Mouse (Mus musculus) lung, adult 18-20 months (tissue): ENCODE results near the gene Pam.
"Not testable (repeated sequence)": the region's sequence is repeated elsewhere in the genome, so short reads cannot be mapped to it uniquely, and the experiment has no call there.

Experiments
- DNase-seq, 2 experiments: peaks; one replicate each; pipeline ENCODE4 v3.0.0; 2022; ENCODE audit warnings: mixed read lengths in 2 of 2

Gene Pam

DNA sequence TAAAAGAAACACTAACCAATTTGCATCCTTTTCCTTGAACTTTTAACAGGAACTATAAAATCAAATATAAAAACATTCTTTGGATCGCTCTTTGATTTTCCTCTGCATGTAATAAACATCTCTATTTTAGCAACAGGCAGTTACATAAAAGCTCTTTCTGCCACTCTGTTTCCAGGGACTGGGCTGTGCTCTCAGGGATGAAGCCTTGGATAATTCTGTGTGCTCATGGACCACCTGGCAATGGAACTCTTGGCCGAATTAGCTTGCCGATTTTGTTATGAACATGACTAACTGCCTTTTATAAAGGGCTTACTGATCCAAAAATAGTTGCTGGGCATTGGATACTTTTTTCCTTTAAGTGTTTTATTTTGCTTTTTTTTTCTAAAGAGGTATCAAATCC lies 134.8 kb downstream of the Pam start:
- no peak for DNase-seq

DNA sequence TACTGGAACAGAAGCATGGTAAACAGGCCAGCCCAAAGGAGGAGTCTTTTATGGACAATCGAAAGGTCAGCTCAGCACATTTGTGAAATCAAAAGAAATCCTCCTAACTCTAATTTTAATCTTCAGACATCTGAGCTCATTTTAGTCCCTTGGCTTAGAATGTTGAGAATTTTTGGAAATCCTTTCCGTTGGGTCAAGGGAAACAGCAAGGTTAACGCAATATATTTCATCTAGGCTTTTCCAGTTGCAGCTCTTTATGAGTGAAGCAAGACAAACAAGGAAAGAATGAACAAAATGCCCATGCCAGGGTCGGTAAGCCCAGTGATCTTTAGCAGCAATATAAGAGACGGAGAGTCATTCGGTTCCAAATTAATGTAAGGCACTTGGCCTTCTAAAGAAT lies 135.3 kb downstream of the Pam start:
- DNase-seq, result no peak

DNA sequence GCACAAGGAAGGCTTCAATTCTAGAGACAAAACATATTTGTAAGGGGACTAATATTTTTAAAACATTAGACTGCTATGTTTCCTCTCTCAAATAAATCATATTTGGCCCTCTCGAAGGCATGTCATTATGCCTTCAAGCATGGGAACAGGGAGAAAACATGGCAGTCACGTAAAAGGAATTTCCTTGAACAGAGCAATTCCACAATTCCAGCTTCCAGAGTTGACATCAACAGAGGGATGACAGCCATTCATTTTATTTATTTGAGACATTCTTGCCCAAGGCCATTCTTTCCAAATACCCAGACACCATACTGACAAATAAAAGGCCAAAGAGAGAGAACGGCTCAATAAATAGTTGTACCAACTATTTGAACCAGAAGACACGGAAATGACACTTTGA lies 136.7 kb downstream of the Pam start:
- no peak for DNase-seq

- not testable (repeated sequence) for DNase-seq
Observed at GRCm38 (mm10) chr1:97949258-97949657, 146.2 kb downstream of the Pam start.

DNA sequence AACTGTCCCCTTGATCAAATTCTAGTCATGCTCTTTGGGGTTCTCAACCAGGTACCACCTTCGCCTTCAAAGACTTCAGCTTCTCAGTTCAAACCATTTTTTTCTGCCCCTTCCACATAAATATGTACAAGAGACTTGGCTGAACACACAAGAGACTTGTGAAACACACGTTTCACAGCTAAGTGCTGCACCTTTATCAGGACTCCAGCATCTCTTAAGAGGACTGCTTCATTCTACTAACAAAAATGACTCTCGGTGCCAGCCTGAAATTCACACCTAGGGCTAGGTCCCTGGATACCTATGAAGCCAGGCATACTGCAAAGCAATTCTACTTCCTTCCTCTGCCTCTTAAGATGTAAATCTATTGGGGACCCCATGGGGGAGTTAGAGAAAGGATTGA lies 148.3 kb downstream of the Pam start:
- no peak for DNase-seq

- DNase-seq, result no peak
Observed at GRCm38 (mm10) chr1:97943908-97944608, 151.4 kb downstream of the Pam start.

DNA sequence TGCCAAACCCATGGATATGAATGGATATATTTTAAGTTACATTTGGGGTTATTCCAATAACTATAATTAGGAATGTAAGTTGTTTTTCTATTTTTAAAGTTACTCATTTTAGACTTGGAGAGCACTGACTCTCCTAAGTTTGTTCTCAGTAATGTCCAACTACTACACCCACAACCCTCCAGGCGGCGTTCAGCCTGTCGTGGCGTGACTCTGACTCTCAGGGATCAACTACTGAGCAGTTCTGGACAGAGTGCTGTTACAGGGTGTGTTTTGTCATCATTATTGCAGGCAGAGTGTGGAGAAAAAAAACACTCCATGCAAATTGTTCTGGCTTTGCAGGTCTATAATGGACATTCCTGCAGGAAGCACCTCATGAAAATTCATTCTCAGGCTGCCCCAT lies 152.0 kb downstream of the Pam start:
- no peak for DNase-seq

GRCm38 (mm10) chr1:97942966-97943365 lies 152.5 kb downstream of the Pam start:
- no peak for DNase-seq

GRCm38 (mm10) chr1:97938586-97938985 lies 156.9 kb downstream of the Pam start:
- no peak for DNase-seq

DNA sequence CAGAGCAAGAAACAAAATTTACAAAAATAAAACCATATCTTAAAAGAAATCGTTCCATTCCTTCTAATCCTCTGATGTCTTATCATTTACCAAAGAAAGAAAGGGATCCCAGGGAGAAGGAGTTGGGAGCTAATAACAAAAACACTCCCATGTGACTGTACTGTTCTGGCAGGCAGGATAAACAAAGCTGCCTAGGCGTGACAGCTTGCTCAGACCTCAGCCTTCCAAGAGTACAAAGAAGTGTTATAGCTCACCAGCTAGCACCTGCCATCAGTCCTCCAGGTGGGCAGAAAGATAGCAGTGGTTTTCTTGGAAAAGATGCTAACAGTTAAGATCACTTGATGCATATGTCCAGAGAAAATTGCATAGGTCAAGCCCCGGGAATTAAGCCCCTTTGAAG lies 157.4 kb downstream of the Pam start:
- no peak for DNase-seq

DNA sequence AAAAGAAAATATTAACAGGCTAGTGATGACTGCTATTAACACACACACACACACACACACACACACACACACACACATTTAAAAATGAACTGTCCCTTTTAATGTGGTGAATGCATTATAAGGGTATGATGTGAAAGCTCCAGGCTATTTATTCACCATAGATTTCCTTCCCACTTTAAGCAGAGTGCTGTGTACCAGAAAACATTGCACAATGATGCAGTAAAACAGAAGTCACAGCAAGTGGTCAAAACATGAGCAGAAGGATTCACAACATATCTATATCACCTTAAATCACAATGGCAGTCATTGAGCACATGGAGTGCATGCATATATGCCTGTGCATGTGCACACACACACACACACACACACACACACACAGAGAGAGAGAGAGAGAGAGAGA lies 160.5 kb downstream of the Pam start:
- DNase-seq, result no peak

- DNase-seq, result no peak
Observed at GRCm38 (mm10) chr1:97931220-97931619, 164.2 kb downstream of the Pam start.

DNA sequence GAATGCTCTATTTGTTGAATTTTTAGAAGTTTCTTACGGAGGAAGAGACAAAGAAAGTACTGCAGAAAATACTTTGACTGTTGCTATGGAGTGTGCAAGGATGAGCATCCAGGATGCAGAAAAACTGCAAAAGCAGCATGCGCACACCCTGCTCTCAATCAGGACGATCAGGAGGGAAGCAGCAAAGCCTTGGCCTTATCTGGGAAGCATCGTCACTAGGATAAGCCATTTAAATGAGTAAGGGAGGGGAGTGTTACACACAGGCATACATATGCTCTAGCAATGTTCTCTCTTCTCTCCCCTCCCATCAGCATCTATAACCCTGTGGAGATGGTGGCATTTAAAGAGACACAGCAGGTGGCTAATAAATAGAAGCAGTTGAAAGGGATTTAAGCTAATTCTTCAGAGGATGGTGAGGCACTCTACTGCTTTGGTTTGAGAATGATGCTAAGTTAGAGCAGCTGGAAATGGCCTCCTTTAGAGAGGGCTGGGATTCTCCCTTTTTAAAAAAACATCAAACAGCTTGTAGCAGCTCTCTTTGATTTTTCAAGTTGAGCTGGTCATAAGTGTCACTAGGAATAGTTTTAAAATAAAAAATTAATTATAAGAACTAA lies 165.9 kb downstream of the Pam start:
- DNase-seq, result no peak

DNA sequence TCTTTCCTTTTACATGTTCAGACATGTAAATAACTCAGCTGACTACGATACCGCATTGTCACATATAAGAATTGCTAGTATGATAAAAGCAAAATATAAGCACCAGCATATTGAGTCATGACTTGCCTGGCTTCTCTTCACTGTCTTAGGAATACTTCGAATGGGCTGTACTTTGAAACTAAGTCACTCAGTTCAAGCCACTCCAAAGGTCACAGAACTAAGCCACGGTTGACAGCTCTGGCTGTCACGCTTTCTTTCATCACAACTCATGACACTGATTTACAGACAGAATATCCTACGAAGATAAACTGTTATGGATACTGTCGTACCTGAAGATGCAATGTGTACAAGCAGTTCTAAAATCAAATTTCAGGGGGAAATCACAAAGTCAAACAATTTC lies 168.7 kb downstream of the Pam start:
- no peak for DNase-seq

GRCm38 (mm10) chr1:97926017-97926540 lies 169.4 kb downstream of the Pam start:
- no peak for DNase-seq

DNA sequence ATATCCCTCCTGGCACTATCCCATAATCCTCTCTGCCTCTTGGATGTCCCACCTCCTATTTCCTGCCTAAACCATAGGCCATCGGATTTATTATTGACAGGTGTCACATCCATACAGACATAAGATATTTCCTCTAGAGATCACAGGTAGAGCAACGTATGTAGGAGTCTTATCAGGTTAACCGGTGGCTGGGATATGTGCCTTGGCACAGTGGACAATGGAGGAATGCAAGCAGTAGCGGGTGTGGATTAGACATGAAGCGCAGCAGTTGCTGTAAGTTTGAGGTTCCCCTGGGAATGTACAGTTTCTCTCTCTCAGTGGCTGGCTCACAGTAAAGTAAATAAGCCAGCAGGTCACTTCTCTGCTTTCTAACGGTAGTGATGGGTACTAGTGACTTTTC lies 173.1 kb downstream of the Pam start:
- no peak for DNase-seq

DNA sequence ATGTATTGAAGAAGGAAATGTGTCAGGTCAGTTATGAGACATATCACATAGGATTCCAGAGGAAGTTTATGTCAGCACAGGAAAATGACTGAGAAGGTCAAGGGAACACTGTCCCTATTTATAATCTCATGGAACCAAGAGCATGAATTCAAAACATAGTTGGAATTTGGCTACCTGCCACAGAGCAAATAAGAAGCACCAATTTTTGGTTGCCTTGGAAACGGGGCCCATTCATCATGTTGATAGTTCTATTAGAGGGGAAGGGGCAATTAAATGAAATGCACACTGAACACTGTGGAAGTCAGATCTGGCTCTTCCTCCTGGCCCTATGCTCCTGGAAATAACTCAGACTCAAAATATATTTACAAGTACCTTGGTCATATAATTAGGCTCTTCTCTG lies 173.6 kb downstream of the Pam start:
- DNase-seq, result no peak

DNA sequence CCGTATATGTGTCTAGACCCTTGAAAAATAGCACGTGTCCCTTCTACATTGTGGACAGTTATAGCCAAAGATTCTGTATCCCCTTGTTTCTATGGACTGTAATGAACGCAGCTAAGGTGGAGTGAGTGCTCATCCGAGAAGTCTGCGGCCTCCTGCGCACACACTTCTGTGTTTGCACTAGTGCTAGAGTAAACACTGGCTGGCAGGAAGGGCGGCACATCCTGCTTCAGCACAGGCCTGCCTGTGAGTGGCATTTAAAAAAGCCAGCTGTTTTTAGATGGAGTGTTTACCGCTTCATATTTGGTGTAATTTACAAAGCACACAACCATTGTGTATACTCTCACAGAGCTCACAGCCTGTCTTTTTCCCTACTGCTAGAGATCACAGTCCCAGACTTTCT lies 177.0 kb downstream of the Pam start:
- peak; percentile 63 to 77 for DNase-seq

DNA sequence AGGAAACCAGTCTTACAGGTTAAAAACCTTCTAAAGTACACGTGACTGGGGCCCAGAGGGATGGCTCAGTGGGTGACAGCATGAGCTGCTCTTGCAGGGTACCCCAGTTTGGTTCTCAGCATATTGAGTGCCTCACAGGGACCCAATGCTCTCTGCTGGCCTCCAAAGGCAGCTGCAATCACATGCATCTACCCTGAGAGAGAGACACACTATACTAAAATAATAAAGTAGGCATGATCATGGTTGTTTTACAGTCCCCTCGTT lies 178.5 kb downstream of the Pam start:
- DNase-seq, result no peak

DNA sequence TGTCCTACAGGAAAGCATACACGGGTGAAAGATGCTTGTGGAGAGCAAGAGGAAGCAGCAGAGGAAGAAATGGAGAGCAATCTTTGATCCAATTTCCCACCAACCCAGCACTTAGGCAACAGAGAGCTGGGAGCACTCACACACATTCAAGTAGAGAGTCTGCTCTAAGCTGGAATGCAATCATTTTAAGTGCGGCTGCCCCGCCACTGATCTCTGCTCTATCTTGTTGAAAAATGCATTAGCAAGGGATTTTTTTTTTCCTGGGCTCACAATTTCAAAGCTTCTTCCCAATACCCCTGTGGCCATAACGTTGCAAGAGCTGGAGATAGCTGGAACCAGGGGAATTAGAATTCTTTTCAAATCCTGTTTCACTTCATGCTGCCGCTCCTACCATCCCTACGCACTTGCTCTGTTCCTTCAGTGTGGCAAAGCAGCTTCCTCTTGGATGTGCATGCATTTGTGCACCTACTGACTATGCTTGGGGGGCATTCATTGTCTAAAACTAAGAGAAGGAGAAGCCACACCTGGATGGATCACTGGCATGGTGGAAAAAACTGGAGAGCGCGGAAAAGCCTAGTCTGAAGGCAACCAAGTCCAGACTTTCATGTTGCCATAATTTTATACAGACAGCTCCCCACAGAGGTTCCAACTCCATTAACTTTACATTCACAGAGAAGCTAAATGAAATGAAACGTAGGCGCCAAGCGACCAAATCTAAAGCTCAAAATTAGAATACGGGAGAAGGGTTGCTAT lies 179.1 kb downstream of the Pam start:
- no peak for DNase-seq

DNA sequence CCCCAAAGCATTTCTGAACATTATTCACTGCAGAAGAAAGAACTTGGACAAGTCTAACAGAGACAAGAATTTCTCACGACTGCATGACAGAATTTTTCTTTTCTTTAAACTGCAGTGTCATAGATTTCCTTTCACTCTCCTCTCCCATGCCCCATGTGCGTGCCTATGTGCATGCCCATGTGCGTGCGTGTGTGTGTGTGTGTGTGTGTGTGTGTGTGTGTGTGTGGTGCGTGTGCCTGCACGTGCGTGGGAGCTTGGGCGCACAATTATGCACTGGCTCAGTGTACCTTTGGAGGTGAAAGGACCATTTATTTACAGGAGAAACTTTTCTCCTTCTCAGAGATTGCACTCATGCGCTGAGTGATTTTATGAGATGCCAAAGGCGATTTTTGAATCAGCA lies 179.7 kb downstream of the Pam start:
- no peak for DNase-seq

DNA sequence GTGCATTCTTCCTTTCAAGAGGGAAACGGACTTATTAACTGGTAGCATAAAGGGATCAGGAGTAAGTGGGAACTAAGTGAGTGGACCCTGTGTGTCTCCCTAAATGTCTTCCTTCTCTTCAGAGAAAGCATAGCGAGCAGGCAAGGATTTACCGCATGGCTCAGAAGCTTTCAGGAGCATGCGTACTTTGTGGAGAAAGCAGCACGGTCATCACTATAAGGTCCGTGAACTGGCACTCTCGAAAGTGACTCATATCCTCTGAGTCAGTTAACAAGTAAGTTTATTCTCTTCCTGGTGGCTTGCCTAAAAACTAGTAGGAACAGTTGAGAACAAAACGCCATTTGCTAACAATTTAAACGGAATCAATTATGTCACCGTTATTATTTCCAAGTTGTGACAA lies 184.6 kb downstream of the Pam start:
- no peak for DNase-seq

DNA sequence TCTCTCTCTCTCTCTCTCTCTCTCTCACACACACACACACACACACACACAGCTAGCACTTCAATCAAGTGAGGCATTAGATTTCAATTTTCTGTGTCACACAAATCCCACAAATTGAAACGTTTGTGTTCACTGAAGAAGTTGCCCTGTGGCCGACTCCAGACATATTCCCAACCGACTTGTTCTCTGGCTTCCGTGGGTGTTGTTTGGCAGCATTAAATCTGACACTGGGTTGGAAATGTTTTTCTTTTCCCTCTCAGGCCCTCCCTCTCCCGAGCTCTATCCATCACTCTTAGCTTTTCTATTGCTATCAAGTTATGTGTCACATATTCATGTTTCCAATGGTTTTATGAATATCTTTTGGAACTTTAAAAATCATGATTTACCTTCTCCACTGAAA lies 185.9 kb downstream of the Pam start:
- no peak for DNase-seq

DNA sequence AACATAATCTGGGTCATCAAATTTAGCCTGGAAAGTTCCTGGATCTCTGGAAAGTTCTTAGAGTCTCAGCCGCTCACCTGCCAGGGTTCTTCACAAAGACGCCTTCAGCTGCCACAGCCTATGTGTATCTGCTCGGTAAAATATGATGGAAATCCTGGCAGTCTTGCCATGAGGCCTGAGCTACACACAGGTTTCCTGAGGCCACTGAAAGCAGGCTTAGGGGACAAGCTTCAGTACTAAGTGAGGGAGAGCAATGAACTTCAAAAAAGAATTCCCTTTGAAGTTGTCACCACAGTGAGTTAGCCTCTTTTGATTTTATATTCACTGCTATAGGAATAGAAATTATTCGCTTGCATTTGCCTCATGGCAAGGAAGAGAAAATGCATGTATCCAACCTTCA lies 186.7 kb downstream of the Pam start:
- no peak for DNase-seq
